Mouse (Mus musculus): ENCODE measurements at regions not wholly inside any gene's neighbourhood (a gene's known extent, or its start where the extent isn't known, plus 50 kb on each side); places are given as distances from the start of the nearest gene placed in this dataset.
"Not testable (repeated sequence)": the region's sequence is repeated elsewhere in the genome, so short reads cannot be mapped to it uniquely, and the experiment has no call there.

GRCm38 (mm10) chr3:78581868-78582267 lies 704.4 kb downstream of the Rapgef2 start:
- H3K27ac ChIP-seq, result no peak overlapping the region
- H3K4me3 ChIP-seq (replicated peaks), result no peak overlapping the region
- no peak for ATAC-seq (ENCODE audit: insufficient read depth, low FRiP score, low read depth)
- H3K36me3 ChIP-seq, result no peaks in the 10 kb centered on the region
- H3K9ac ChIP-seq, result no peak overlapping the region
- no peaks in the 10 kb centered on the region for H3K9me3 ChIP-seq
- no peak overlapping the region for H3K4me2 ChIP-seq
- 39% methylated on average over 1 of the region's 1 CpGs for WGBS
- H3K4me1 ChIP-seq, result no peaks in the 10 kb centered on the region
- H3K27me3 ChIP-seq (replicated peaks), result no peaks in the 10 kb centered on the region

GRCm38 (mm10) chr3:78581100-78581499 lies 705.2 kb downstream of the Rapgef2 start:
- no peak for ATAC-seq (ENCODE audit: insufficient read depth, low FRiP score, low read depth)
- WGBS, result 49% methylated on average over 3 of the region's 3 CpGs
- H3K27me3 ChIP-seq (replicated peaks), result no peaks in the 10 kb centered on the region
- H3K4me3 ChIP-seq (replicated peaks), result no peak overlapping the region
- H3K4me1 ChIP-seq, result no peaks in the 10 kb centered on the region
- H3K4me2 ChIP-seq, result no peak overlapping the region
- no peak overlapping the region for H3K9ac ChIP-seq
- H3K36me3 ChIP-seq, result no peaks in the 10 kb centered on the region
- H3K27ac ChIP-seq, result no peak overlapping the region
- H3K9me3 ChIP-seq, result no peaks in the 10 kb centered on the region

GRCm38 (mm10) chr3:78575667-78576464 lies 710.5 kb downstream of the Rapgef2 start:
- Histone ChIP-seq H3K4me2 (no peak overlapping the region), H3K27me3 (replicated peaks) (no peaks in the 10 kb centered on the region), H3K4me1 (no peaks in the 10 kb centered on the region), H3K9me3 (no peaks in the 10 kb centered on the region), H3K36me3 (no peaks in the 10 kb centered on the region), H3K4me3 (replicated peaks) (no peak overlapping the region), H3K27ac (no peak overlapping the region), H3K9ac (no peak overlapping the region)
- WGBS, result 7% methylated on average over 2 of the region's 2 CpGs
- ATAC-seq (ENCODE audit: insufficient read depth, low FRiP score, low read depth), result no peak

GRCm38 (mm10) chr3:78574807-78575206 lies 711.5 kb downstream of the Rapgef2 start:
- no peaks in the 10 kb centered on the region for H3K36me3 ChIP-seq
- WGBS, result 65% methylated on average over 3 of the region's 3 CpGs
- H3K27ac ChIP-seq, result no peak overlapping the region
- H3K27me3 ChIP-seq (replicated peaks), result no peaks in the 10 kb centered on the region
- ATAC-seq (ENCODE audit: insufficient read depth, low FRiP score, low read depth), result no peak
- no peaks in the 10 kb centered on the region for H3K9me3 ChIP-seq
- H3K9ac ChIP-seq, result no peak overlapping the region
- H3K4me2 ChIP-seq, result no peak overlapping the region
- H3K4me3 ChIP-seq (replicated peaks), result no peak overlapping the region
- no peaks in the 10 kb centered on the region for H3K4me1 ChIP-seq

GRCm38 (mm10) chr3:78573299-78573698 lies 713.0 kb downstream of the Rapgef2 start:
- no peaks in the 10 kb centered on the region for H3K27me3 ChIP-seq (replicated peaks)
- no peaks in the 10 kb centered on the region for H3K9me3 ChIP-seq
- ATAC-seq (ENCODE audit: insufficient read depth, low FRiP score, low read depth), result no peak
- no peak overlapping the region for H3K27ac ChIP-seq
- no peaks in the 10 kb centered on the region for H3K36me3 ChIP-seq
- no peaks in the 10 kb centered on the region for H3K4me1 ChIP-seq
- whole genome bisulfite sequencing, result 75% methylated on average over 6 of the region's 6 CpGs
- H3K9ac ChIP-seq, result no peak overlapping the region
- no peak overlapping the region for H3K4me2 ChIP-seq
- no peak overlapping the region for H3K4me3 ChIP-seq (replicated peaks)

GRCm38 (mm10) chr3:78564926-78565325 lies 721.4 kb downstream of the Rapgef2 start:
- not testable (repeated sequence) for ATAC-seq (ENCODE audit: insufficient read depth, low FRiP score, low read depth); H3K4me1 ChIP-seq; H3K4me2 ChIP-seq; H3K27ac ChIP-seq; H3K4me3 ChIP-seq (replicated peaks); H3K27me3 ChIP-seq (replicated peaks); H3K9ac ChIP-seq; H3K9me3 ChIP-seq; H3K36me3 ChIP-seq

All from stomach, embryonic 15.5 days (tissue).